Mouse (Mus musculus): ENCODE results near the gene Ttc39b.
A peak's percentile ranks its signal among the peaks of the same experiment; 100 is the strongest.

Gene Ttc39b

DNA sequence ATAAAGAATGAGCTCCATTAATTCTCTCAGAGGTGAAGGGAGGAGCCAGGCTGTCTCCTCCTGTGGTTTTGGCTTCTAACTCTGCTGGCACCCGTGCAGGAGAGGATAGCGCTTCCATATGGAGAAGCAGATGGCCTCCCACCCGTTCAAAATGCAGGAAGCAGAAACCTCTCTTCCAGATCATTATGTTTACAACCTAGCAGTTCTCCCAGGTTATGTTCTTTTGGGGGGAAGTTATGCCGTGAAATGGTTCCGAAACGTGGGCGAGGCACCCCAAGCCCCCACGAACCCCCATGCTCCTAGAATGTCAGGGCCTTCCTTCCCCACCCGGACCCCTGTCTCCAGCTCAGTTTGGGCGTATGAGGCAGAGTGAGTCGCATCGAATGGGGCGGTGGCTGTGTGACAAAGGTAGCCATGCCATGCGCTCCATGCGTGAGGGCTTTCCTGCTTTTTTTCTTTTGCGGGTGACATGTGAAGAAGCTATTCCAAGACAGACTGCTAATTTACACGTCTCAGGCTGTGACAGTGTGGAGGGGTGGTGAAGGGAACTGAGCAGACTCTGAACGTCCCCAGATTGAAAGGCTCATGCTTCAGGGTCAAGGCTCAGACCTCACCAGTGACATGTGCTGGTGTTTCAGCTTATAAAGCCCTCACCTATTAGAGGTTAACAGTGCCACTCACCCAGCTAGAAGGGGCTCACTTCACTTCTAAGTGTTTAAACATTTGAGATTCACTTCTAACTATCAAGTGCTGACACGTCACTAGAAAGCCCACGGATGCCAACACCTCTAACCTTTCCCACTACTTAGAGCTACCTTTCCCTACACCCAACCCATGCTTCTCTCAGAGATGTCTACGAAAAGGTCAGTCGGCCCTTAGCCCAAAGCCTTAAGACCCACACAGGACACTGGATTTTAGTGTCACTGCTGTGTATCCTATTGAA is 90.6 kb downstream of the Ttc39b start:
- no peak for DNase-seq (ENCODE audit: extremely low read depth, low read depth)

GRCm38 (mm10) chr4:83232315-83232880 is 91.7 kb downstream of the Ttc39b start:
- no peak for DNase-seq (ENCODE audit: extremely low read depth, low read depth)

DNA sequence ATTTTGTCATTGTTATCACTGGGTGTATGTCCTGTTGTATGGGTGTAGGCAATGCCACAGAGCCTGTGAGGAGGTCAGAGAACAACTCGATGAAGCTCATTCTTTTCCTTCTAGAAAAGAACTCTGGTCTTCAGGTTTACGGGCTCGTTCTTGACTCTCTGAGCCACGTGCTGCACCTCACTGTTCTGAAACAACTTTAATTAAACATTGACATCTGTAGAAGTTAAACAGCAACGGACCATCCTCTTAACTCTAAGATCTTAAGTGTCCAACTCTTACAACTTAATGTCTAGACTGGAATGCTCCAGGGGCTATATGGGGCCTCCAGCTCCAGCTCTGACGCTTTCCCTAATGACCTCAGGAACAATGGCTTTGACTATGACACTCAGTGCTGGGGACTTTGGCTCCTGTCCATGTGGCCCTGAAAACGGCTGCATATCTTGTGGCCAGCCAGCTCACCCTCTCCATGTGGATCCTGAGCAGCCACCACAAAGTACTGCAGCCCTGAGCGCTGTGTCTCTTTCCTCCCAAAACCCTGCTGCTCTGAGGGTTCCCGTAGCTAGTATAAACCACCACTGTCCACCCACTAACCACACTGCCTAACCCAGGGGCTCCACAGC is 95.3 kb downstream of the Ttc39b start:
- no peak for DNase-seq (ENCODE audit: extremely low read depth, low read depth)

DNA sequence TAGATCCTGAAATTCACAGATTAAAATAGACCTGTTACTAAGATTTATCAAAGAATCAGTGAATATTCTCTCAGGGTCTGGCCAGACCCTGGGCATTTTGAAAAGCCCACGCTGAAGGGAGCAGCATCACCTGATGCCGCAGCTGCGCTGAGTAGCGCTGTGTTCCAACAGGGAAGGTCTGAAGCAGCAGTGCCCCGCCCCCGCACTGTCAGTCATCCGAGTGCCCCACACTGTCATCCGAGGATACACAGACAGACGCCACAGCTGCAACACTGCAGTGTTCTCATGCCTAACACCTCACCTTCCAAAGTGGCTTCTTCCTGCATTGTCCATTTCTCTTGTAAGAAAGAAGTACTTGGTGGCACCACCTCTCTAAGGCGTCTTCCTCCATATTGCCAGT is 96.0 kb downstream of the Ttc39b start:
- DNase-seq (ENCODE audit: extremely low read depth, low read depth), result no peak

- no peak for DNase-seq (ENCODE audit: extremely low read depth, low read depth)
Observed at GRCm38 (mm10) chr4:83225633-83226360, 98.3 kb downstream of the Ttc39b start.

GRCm38 (mm10) chr4:83224242-83224641 is 99.8 kb downstream of the Ttc39b start:
- DNase-seq (ENCODE audit: extremely low read depth, low read depth), result no peak

- DNase-seq (ENCODE audit: extremely low read depth, low read depth), result no peak
Observed at GRCm38 (mm10) chr4:83223197-83223596, 100.9 kb downstream of the Ttc39b start.

DNA sequence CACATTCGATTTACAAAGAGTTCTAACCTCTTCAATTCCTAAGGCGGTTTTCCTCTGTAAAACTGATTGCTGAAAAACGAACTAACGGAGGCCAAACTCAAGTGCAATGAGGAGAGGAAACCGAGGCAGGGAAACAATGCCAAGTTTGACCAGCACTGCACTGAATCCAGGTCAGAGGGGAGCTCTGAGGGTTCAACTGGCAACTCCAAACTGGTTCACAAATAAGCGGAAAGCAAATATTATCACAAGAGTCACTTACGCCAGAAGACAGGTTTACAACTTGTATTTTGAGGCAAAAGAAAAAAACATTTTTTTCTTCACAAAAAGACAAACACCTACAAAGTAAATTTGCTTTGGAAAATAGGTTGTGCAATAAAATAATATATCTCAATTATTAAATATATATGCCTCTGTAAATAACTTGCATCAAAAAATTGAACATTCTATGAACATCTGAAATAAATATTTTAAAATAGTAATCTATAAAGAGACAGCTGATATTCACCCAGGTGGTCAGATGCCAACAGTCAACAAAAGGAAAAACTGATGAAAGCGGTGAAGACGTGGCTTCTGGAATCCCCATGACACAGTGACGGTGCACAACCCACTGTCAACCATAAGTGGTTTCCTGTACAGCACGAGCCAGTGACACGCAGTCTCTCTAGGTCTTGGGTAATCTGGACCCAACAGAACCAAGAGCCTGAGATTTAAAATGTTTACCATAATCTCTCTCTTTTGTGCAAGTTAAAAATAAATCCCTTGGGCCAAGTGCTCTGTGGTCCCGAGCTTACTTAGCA is 103.1 kb downstream of the Ttc39b start:
- no peak for DNase-seq (ENCODE audit: extremely low read depth, low read depth)

GRCm38 (mm10) chr4:83219253-83219652 is 104.8 kb downstream of the Ttc39b start:
- no peak for DNase-seq (ENCODE audit: extremely low read depth, low read depth)

GRCm38 (mm10) chr4:83217128-83217527 is 106.9 kb downstream of the Ttc39b start:
- no peak for DNase-seq (ENCODE audit: extremely low read depth, low read depth)

DNA sequence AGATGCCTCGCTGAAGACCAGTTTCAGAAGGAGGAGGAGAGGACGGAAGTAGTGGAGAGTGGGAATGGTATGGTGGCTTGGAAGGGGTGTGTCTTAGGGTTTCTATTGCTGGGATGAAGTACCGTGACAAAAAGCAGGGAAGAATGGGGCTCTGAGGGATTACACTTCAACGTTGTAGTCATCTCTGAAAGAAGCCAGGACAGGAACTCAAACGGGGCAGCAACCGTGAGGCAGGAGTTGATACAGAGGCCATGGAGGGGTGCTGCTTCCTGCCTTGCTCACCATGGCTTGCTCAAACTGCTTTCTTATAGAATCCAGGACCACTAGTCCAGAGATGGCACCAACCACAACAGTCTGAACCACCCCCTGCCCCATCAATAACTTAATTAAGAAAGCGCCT is 107.7 kb downstream of the Ttc39b start:
- DNase-seq (ENCODE audit: extremely low read depth, low read depth), result no peak

- no peak for DNase-seq (ENCODE audit: extremely low read depth, low read depth)
Observed at GRCm38 (mm10) chr4:83215776-83216175, 108.3 kb downstream of the Ttc39b start.

GRCm38 (mm10) chr4:83214822-83215558 is 109.1 kb downstream of the Ttc39b start:
- no peak for DNase-seq (ENCODE audit: extremely low read depth, low read depth)

DNA sequence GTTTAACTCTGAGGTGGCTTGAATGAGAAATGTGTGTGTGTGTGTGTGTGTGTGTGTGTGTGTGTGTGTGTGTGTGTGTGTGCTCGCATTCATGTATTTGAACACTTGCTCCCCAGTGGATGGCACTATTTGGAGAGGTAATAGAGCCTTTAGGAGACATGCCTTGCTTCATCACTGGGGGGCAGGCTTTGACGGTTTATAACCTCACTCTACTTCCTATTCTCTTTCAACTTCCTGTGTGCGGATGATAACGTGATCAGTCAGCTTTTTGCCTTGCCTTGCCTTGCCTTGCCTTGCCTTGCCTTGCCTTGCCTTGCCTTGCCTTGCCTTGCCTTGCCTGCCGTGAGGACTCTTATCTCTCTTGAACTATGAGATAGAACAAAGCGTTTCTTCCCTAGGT is 110.3 kb downstream of the Ttc39b start:
- DNase-seq (ENCODE audit: extremely low read depth, low read depth), result peak; percentile 45

GRCm38 (mm10) chr4:83211709-83212108 is 112.3 kb downstream of the Ttc39b start:
- DNase-seq (ENCODE audit: extremely low read depth, low read depth), result no peak

GRCm38 (mm10) chr4:83210437-83210836 is 113.6 kb downstream of the Ttc39b start:
- DNase-seq (ENCODE audit: extremely low read depth, low read depth), result no peak

GRCm38 (mm10) chr4:83206803-83207586 is 117.1 kb downstream of the Ttc39b start:
- DNase-seq (ENCODE audit: extremely low read depth, low read depth), result no peak

DNA sequence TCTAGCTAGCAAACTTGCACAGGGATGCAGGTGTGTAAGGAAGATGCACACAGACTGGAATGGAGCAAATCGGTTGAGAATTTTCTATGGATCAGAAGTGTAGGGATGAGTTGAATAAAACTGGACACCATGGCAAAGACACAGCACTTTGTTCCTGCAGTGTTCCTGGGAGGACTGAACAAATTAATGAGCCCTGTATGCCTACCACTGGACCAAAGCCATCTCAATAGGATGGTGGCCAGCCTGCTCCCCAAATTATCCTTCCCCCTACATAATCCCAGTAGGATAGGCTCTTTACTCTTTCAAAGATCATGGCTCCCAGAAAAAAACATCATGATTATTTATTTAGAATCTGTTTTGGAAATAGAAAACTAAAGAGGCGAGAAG is 117.6 kb downstream of the Ttc39b start:
- no peak for DNase-seq (ENCODE audit: extremely low read depth, low read depth)

DNA sequence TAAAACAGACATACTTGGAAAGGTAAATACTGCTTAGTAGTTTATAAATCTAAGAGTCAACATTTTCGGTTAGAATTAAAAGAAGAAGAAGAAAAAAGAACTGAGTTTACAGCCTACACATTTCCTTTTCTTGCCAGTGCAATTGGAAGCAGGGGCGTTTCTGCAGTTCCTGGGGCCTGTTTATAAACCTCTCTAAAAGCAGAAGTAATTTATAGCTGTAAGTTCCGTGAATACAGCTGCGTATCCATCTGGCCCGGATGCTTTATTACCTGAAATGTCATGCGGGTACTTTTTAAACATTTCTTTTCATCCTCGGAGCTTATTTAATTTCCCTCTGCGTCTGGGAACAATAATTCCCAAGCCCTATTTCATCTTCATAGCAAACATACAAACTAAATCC is 124.7 kb downstream of the Ttc39b start:
- peak; percentile 36 for DNase-seq (ENCODE audit: extremely low read depth, low read depth)
